Mouse (Mus musculus) liver, postnatal 0 days (tissue): ENCODE measurements around the gene Tepp.

ENCODE experiments used
- CTCF ChIP-seq: sonication (generic); IDR thresholded peaks from 2 replicates; pipeline ENCODE4 v1.5.1; 2016; ENCODE audit warnings: antibody characterized with exemption, low read depth
- EP300 ChIP-seq: IDR thresholded peaks from 2 replicates; pipeline ENCODE4 v1.6.1; 2016; ENCODE audit warnings: antibody characterized with exemption, low read depth, mild to moderate bottlenecking

GRCm38 (mm10) chr8:95346643-95347545 is 36.5 kb downstream of the Tepp start:
- TF ChIP-seq CTCF (peak; percentile 78), EP300 (no peak)
